Mouse (Mus musculus) telencephalon, adult 2 months (tissue): ENCODE measurements at regions not wholly inside any gene's neighbourhood (a gene's known extent, or its start where the extent isn't known, plus 50 kb on each side); places are given as distances from the start of the nearest gene placed in this dataset.

Source experiments
- DNase-seq: peaks from one replicate; pipeline ENCODE4 v3.0.0-alpha.2; 2011; ENCODE audit warnings: low read depth, low spot score

DNA sequence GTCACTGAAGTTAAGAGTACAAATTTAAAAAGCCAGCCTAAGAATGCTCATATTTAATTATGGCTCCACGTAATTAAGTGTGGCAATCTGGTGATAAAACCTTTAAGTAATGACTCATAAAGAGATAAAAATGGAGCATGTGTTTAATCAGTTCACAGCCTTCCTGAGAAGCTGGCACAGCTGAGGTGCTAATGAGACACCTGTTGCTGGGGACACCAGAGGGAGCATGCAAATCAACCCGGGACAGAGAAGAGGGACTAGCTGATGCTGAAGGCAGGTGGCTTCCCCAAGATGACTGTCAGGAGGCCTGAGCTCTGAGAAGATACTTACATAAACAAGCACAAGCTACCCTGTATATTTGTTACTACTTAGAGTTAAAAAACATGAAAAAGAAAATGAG lies 898.6 kb downstream of the Galc start:
- DNase-seq: peak; percentile 50

DNA sequence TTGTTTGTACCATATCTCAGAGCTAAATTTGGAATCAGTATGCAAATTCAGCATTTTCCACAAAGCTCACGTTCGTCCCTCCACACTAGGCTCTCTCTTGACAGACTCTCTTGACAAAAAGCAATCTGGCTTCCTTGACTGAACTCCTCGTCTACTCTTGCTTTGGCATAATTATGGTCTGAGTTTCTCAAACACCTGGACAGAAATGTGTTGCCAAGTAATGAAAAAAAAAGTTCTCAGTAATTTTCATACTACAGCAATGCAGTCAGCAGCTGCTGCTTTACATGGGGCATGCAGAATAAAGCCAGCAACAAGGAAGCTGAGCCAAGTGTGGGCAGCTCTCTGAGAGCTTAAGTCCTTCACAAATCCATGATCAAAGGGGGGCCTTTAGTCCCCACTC lies 932.7 kb downstream of the Galc start:
- DNase-seq: peak; percentile 52

DNA sequence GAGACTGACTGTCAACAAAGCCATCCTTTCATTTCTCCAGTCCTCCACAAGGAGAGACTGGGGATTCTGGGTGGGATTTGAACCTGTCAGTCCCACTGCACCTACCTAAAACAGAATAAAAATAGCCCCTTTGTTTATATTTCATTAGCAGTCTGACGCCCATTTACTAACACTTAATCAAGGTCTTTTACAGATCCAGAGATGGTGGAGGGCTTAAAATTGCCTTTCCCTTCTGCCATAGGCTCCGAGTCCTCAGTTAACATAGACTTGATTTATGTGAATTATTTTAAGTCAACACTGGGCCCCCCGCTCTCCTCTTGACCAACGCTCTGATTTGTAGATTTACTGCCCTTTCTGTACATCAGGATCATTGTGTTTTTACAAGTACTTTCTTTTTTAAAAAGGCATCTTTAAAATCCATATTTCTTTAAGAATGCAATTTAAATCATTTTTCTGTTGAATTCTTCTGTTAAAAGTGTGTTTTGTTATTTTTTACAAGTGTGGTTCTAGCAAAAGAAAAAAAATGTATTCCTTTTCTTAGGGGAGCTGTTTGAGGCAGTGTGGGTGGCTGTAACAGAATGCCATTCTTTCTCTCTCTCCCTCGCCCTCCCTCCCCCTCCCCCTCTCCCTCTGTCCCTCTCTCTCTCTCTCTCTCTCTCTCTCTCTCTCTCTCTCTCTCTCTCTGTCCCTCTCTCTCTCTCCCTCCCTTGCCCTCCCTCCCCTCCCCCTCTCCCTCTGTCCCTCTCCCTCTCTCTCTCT lies 946.8 kb downstream of the Galc start:
- no peak for DNase-seq

DNA sequence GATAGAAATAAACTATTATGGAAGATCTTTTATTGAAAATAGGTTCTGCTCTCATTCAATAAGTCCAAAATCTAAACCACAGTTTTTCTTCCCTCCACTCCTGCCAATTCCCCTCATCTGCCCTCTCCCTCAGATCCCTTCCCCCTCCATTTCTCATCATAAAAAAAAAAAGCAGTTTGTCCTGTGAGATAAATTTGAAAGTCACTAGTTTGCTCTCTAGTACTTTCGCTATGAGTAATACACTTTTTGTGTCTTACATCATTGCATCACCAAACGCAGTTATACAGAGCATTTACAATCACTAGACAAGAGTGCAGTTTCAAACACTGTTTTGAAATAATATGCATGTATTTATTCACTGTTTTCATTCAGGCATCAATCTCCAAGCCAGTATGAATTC lies 980.5 kb downstream of the Galc start:
- no peak for DNase-seq

DNA sequence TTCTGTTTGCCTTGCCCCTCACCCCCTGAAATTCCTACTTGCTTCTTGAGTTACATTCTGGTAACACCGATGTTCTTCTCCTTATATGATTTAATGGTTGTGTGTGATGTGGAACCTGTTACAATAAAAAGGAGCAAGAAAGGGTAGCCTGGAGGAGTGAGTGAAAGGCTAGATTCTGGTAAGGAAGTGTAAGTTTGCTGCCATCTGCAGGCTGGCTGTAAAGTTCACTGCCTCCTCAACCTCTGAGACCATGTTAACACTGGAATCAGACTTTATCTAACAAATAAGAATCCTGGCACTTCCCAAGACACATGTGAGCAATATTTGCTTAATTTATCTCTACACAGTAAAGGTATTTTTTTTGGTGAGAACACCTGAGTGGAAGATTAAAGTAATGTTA lies 980.9 kb downstream of the Galc start:
- DNase-seq: no peak
